Mouse (Mus musculus): Measurements from ENCODE around the gene Kbtbd13.

The Kbtbd13 gene

GRCm38 (mm10) chr9:65392638-65393364 is 1.3 kb upstream of the Kbtbd13 start:
- WGBS: 38% methylated on average over 6 of the region's 6 CpGs

DNA sequence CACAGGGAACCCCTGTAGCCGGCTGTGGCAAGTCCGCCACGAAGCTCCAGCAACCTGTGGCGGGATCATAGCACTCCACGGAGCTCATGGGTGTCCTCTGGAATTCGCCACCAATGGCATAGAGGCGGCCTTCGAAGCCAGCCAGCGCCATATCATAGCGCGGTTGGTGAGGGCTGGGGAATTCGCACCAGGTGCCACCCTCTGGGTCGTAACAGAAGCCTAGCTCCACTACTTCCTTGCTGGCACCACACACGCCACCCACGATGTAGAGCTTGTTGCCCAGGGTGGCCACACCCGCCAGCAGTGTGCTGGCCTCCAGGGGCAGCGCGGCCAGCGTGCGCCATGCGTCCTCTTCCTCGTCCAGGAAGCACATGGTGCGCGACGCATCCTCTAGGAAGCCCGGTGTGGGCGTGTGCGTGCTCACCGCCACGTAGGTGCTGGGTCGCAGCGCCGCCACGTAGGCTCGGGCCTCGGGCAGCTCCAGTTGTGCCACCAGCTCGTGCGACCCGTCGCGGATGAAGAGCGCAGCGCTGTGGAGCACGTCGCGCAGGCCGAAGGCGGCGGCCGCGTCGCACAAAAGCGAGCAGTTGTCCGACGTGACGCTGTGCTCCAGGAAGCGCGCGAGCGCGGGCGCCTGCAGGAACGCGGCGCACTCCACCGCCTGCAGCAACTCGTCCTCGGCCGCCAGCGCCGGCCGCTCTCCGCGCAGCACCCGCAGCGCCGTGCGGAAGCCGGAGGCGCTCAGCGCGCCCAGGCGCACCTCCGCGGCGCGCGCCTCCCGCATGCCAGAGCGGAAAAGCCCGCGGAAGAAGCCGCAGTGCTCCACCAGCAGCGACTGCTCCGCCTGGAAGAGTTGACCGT is 470 bp downstream of the Kbtbd13 start:
- 17% methylated on average over 96 of the region's 96 CpGs for WGBS

- WGBS: 59% methylated on average over 8 of the region's 8 CpGs
Observed at GRCm38 (mm10) chr9:65386373-65387140, 4.9 kb downstream of the Kbtbd13 start.

GRCm38 (mm10) chr9:65384276-65384675 is 7.2 kb downstream of the Kbtbd13 start:
- 61% methylated on average over 3 of the region's 3 CpGs for WGBS

DNA sequence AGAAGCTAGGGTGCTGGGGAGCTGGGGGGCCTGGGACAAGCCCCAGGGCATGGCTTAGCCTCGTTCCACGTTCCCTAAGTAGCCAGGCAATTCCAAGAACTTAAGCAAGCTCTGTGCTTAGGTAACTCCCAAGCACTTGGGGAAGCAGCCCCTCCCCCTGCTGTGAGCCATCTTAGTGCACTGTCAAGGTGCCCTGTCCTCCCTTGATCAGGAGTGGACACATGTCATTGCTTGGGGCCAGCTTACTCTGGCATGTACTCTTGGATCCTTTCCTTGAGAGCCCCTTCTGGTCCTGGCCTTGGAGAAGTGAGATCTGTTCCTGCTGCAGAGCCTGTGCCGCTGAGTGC is 8.7 kb downstream of the Kbtbd13 start:
- WGBS: 69% methylated on average over 3 of the region's 3 CpGs

DNA sequence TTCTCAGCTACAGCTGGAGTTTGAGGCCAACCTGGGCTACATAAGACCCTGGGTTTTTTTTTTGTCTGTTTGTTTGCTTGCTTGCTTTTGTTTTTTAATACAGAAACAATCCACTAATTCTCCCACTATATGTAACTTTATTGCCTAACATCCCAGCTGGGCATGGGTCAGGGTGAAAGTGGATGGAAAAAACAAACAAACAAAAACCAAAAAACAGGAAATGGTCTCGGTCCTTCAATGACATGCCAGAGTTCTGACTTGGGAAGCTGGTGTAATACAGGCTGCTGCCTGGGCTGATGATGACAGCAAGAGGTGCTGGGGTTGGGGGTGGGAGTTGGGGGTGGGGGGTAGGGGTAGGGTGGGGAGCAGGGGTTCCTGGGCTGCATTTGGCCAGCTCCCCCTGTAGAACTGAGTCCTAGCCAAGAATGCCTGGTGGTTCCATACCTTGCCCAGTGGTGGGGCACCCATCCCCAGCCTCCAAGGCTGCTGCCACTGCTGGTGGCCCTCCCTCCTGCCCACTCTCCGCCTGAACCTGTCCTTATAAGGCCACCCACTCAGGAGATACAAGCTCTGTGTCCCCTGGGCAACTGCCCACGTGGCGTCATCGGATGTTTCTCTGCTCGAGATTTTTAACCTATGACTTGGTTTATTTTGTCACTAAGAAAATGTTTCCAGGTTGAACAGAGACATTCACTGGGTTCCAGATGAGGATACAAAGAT is 9.3 kb downstream of the Kbtbd13 start:
- 70% methylated on average over 6 of the region's 6 CpGs for WGBS

DNA sequence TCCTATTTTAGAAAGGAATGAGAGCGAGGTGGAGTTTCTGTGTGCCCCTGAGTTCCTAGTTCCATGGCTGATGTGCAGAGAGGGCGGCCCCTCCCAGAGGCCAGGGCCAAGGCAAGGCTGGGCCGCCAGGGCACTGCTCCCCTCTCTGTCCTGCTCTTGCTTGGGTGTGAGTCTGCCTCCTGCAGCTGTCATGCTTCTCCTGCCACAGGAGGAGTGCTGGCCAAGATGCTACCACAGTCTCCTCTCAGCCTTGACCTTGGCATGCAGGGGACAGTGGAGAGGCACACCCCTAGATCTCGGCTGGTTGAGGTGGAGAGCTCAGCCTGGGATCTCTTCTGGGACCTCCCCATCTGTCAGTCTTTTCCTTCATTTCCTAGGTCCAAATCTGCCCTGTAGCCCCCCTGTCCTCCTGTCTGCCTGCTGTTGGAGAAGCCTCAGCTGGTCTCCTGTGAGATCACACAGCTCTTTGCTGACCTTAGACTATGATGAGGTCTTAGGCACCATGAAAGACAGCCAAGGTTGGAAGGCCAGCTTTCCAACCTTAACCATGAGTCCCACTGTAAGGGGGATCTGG is 10.3 kb downstream of the Kbtbd13 start:
- 87% methylated on average over 4 of the region's 4 CpGs for WGBS

DNA sequence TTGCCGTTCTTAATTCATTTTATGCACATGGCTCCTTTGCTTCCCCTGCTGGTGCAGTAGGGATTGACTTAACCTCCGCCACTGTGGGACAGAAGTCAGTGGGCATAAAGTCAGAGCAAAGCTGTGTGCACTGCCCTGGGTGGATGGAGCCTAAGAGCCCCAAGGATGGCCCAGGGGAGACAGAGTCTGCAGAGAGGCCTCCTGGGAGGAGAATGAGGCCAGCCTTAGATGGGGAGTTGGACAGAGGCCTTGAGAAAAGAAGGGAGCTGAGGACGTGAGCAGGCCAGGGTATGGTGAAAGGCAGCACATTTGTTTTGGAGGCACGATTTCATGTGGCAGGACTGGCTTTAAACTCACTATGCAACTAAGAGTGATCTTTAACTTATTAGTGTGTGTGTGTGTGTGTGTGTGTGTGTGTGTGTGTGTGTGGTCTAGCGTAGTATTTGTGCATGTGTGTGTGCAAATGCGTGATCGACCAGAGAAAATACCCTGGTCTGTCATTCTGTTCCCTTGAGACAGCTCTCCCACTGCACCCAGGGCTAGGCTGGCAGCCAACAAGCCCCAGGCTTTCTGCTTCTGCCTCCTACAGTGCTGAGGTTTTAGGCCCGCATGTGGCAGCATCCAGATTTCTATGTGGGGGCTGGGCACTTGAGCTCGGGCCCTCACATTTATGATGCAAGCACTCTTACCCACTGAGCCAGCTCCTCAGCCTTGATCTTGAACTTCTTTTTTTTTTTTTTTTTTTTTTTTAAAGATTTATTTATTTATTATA is 16.1 kb downstream of the Kbtbd13 start:
- 40% methylated on average over 9 of the region's 9 CpGs for WGBS

- WGBS: 90% methylated on average over 5 of the region's 5 CpGs
Observed at GRCm38 (mm10) chr9:65374468-65375162, 16.8 kb downstream of the Kbtbd13 start.

- 69% methylated on average over 4 of the region's 4 CpGs for WGBS
Observed at GRCm38 (mm10) chr9:65372449-65372848, 19.0 kb downstream of the Kbtbd13 start.

DNA sequence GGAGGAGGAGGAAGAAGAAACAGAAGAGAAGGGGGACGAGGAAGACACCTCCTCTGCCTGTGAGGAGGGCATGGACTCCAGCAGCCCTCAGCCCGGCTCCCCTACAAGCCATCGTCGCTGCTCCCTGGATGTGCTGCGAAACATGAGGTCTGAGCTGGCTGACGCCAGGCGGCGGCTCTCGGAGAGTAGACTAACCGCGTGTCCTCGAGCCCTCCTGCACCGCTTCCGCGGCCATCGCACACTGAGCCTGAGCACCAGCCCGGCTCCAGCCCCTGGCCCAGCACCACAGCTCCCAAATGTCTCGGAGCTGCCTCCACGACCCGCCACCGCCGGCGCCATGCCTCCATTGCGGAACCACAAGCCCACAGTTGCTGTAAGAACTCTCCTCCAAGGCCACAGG is 19.7 kb downstream of the Kbtbd13 start:
- 89% methylated on average over 24 of the region's 24 CpGs for WGBS

- WGBS: 79% methylated on average over 7 of the region's 7 CpGs
Observed at GRCm38 (mm10) chr9:65365721-65366120, 25.7 kb downstream of the Kbtbd13 start.

- 85% methylated on average over 9 of the region's 9 CpGs for WGBS
Observed at GRCm38 (mm10) chr9:65363684-65364083, 27.8 kb downstream of the Kbtbd13 start.

DNA sequence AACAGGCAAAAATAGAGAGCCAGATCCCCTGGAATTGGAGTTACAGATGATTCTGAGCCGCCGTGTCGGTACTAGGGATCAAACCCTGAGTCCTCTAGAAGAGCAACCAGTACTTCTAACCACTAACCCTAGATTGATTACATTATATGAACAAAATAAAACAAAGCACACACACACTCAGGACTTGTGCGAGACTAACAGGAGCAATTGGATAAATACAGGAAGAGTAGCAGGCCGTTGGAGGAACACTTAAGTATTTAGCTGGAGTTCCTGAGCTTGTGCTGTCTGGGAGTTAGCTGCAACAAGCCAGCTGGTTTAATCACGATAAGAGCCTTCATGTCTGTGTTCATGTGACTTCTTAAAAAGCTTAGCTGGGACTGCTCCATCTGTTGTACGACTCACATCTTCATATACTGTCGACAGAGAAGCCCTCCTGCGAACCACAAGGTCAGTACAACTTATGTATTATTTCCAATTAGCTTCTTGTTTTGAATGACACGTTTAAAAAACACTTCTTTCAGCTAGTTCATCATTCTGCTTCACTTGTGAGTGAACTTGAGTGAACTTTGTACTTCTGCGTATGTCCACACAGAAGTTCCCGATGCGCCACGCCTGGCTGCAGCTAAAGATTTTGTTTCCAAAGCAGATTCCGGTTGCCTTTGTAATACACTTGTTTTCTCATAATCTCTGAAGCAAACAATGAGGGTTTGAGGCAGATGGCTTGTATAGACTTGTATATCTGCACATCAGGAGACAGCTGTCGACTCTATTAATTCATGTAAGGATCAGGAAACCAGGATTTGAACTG is 30.6 kb downstream of the Kbtbd13 start, which contains the start of gene Ubap1l:
TSS of gene Ubap1l (plus strand) at position 401 of the 808 bp plus-strand sequence.
- 78% methylated on average over 16 of the region's 16 CpGs for WGBS

- 61% methylated on average over 1 of the region's 1 CpGs for WGBS
Observed at GRCm38 (mm10) chr9:65358956-65359480, 32.4 kb downstream of the Kbtbd13 start.

DNA sequence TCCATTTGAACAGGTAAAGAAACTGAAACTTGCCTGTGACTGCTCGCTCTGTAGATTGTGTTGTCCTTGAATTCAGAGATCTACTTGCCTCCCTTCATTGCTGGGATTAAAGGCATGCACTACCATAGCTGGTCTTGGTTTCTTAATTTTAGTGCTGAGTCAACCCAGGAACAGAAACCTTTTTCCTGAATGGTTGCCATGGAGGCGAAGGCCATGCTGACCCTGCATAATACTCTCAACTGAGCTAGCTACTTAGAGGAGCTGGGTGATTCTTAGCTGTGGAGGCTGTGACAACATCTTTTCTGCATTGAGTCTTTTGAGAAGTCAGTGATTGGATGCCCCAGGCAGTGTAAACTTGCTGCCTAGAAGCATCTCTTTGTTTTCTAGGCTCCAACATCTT is 34.5 kb downstream of the Kbtbd13 start:
- 92% methylated on average over 2 of the region's 2 CpGs for WGBS

DNA sequence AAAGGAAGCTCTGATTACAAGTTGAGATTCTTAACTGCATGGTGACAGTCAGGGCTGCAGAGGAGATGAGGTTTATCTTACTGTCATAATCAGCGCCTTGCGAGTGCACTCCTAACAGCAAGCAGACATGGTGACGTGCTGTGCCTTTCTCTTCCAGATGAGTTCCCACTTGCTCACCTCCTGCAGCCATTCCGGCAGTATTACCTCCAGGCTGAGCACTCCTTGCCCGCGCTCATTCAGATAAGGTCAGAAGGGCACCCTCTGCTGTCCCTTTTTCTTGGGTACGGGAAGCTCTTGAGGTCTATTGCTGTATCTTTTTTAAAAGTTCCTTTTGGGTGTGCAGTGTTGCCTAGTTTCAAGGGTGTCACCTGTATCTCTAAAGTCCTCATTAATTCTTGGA is 34.9 kb downstream of the Kbtbd13 start:
- 88% methylated on average over 7 of the region's 7 CpGs for WGBS

DNA sequence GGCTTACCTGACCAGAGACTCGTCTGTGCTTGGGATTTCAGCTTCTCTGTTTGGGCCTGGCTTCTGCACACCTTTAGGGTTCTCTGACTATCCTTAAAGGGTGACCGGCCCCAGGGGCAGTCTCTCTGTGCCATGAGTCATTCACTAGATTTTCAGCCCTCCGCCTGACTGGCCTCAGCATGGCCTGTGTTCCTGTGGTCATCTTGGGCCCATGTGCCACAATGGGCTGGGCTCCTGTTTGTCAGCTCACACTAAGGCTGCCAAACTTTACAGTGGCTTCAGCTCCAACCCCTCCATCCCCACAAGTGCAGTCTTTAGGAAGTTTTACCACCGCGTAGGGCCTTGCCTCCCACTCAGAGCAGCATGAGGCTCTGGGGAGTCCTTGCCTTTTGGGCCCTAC is 38.2 kb downstream of the Kbtbd13 start:
- WGBS: 83% methylated on average over 5 of the region's 5 CpGs
